Mouse (Mus musculus) heart, adult 2 months (tissue): ENCODE measurements around the gene Celf2. TPM values are rescaled to one million over a fixed set of nuclear protein-coding genes. Genes with fewer than 3 reads are reported as not detected.

Experiments
- DNase-seq, 2 experiments: peaks; one replicate each; pipeline ENCODE4 v3.0.0; 2021
- H3K27ac ChIP-seq: fragments of 200-600 bp; 2 replicates; pipeline ENCODE4 v1.8.1; 2022
- H3K27me3 ChIP-seq: fragments of 200-500 bp; 2 replicates; pipeline ENCODE4 v1.6.1; 2012; ENCODE audit warnings: mild to moderate bottlenecking, low read length, inconsistent platforms, mixed read lengths; ENCODE audit not compliant: control insufficient read depth, insufficient read depth
- H3K36me3 ChIP-seq: fragments of 200-500 bp; 2 replicates; pipeline ENCODE4 v1.6.1; 2012; ENCODE audit warnings: low read length, inconsistent platforms; ENCODE audit not compliant: control insufficient read depth, insufficient read depth
- H3K4me1 ChIP-seq: fragments of 200-500 bp; 2 replicates; pipeline ENCODE4 v1.6.1; 2011; ENCODE audit warnings: low read length; ENCODE audit not compliant: control insufficient read depth, insufficient read depth
- H3K4me3 ChIP-seq: fragments of 200-600 bp; 2 replicates; pipeline ENCODE4 v1.8.1; 2022
- H3K79me2 ChIP-seq: fragments of 200-500 bp; replicated peaks from 2 replicates; pipeline ENCODE4 v1.6.1; 2012; ENCODE audit warnings: mild to moderate bottlenecking, inconsistent platforms, low read length, moderate library complexity, mixed read lengths; ENCODE audit not compliant: control insufficient read depth, insufficient read depth
- H3K9ac ChIP-seq: fragments of 200-500 bp; 2 replicates; pipeline ENCODE4 v1.6.1; 2012; ENCODE audit warnings: low read depth, mild to moderate bottlenecking, control low read depth, inconsistent platforms, low read length, mixed read lengths
- CTCF ChIP-seq: fragments of 200-600 bp; IDR thresholded peaks from 2 replicates; pipeline ENCODE4 v1.8.1; 2022; ENCODE audit warnings: antibody characterized with exemption, mild to moderate bottlenecking, moderate library complexity
- EP300 ChIP-seq: fragments of 200-500 bp; IDR thresholded peaks from 2 replicates; pipeline ENCODE4 v1.6.1; 2011; ENCODE audit warnings: low read depth, low read length, control low read depth; ENCODE audit not compliant: insufficient read depth
- POLR2A ChIP-seq: fragments of 200-500 bp; IDR thresholded peaks from 2 replicates; pipeline ENCODE4 v1.6.1; 2011; ENCODE audit warnings: mild to moderate bottlenecking, low read depth, low read length, control low read depth; ENCODE audit not compliant: insufficient read depth
- WGBS: fragments of 180-500 bp; shearing (Covaris S2); methylation state at CpG from one replicate; pipeline ENCODE4 v1.1.7; 2018; 5-methylcytosine and 5-hydroxymethylcytosine counted together
- intact Hi-C: fragments of 180-260 bp; cut with DNase I; formaldehyde crosslinking; loops from one replicate; pipeline ENCODE4 v1.15.1; 2025
- polyA plus RNA-seq: library from polyadenylated mRNA; depleted of rRNA; stranded (reverse); fragments of >200 nt; gene quantifications from 2 replicates; pipeline ENCODE4 v1.2.3, GENCODE M21; 2012
- total RNA-seq, 2 experiments: library from RNA; stranded (reverse); gene quantifications; 2 replicates each; pipeline ENCODE4 v1.2.3; 2021

Gene Celf2
- total and polyA plus RNA-seq, 3 experiments = 38.1 to 63.9 (median 56.7) TPM

GRCm38 (mm10) chr2:6732026-6732425 lies 777.3 kb downstream of the Celf2 start:
- H3K4me1 ChIP-seq = peaks cover 2% of the 10 kb centered on the region
- 82% methylated on average over 2 of the region's 2 CpGs for WGBS
- no peak overlapping the region for H3K9ac ChIP-seq
- H3K27ac ChIP-seq = no peak overlapping the region
- H3K79me2 ChIP-seq = no peaks in the 10 kb centered on the region; the same call in 1 of the 2 replicates
- TF ChIP-seq POLR2A = no peak
- TF ChIP-seq EP300 = no peak
- no peak for TF ChIP-seq CTCF
- no peak for DNase-seq
- H3K27me3 ChIP-seq = no peaks in the 10 kb centered on the region
- intact Hi-C loops = no loop called here
- no peaks in the 10 kb centered on the region for H3K36me3 ChIP-seq
- no peak overlapping the region for H3K4me3 ChIP-seq

DNA sequence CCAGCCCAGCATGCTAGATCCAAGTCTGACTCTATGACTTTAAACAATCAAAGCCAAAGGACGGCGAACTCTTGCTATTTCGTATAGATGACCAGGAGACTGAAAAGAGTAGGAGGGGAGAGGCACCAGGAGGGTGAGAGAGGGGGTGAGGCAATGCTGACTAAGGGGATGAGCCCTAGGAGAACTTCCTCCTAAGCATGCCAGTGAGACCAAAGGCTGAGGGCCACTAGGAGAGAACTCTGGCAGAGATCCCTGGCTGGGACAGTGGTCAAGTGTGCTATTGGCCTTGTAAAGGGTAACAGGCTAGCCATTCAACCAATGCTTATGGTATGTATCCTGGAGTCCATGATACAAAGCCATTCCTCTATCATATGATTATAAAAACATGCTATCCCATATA lies 778.5 kb downstream of the Celf2 start:
- 76% methylated on average over 3 of the region's 3 CpGs for WGBS
- intact Hi-C loops = no loop called here
- Histone ChIP-seq H3K79me2 (no peaks in the 10 kb centered on the region; the same call in 1 of the 2 replicates), H3K4me1 (peaks cover 4% of the 10 kb centered on the region), H3K36me3 (no peaks in the 10 kb centered on the region), H3K4me3 (no peak overlapping the region), H3K9ac (no peak overlapping the region), H3K27ac (no peak overlapping the region), H3K27me3 (no peaks in the 10 kb centered on the region)
- DNase-seq = peak in 1 of 2 experiments; percentile 33
- TF ChIP-seq CTCF = no peak
- no peak for TF ChIP-seq POLR2A
- no peak for TF ChIP-seq EP300

GRCm38 (mm10) chr2:6729984-6730383 lies 779.4 kb downstream of the Celf2 start:
- no peaks in the 10 kb centered on the region for H3K27me3 ChIP-seq
- no peak overlapping the region for H3K9ac ChIP-seq
- TF ChIP-seq CTCF (no peak), POLR2A (no peak), EP300 (no peak)
- intact Hi-C loops = no loop called here
- H3K36me3 ChIP-seq = no peaks in the 10 kb centered on the region
- no peak for DNase-seq
- no peak overlapping the region for H3K4me3 ChIP-seq
- WGBS = 39% methylated on average over 9 of the region's 9 CpGs
- H3K79me2 ChIP-seq = no peaks in the 10 kb centered on the region; the same call in 1 of the 2 replicates
- no peak overlapping the region for H3K27ac ChIP-seq
- peaks cover 4% of the 10 kb centered on the region for H3K4me1 ChIP-seq

- intact Hi-C loops = no loop called here
- H3K27ac ChIP-seq = no peak overlapping the region
- DNase-seq = no peak
Observed at GRCm38 (mm10) chr2:6728840-6729252, 780.5 kb downstream of the Celf2 start.

GRCm38 (mm10) chr2:6727366-6727765 lies 782.0 kb downstream of the Celf2 start:
- no peak for TF ChIP-seq EP300
- no peak for TF ChIP-seq CTCF
- no peak for TF ChIP-seq POLR2A
- H3K27me3 ChIP-seq = no peaks in the 10 kb centered on the region
- no peak overlapping the region for H3K27ac ChIP-seq
- no peak overlapping the region for H3K4me3 ChIP-seq
- no peaks in the 10 kb centered on the region for H3K36me3 ChIP-seq
- DNase-seq = no peak
- H3K79me2 ChIP-seq = no peaks in the 10 kb centered on the region; the same call in 1 of the 2 replicates
- H3K9ac ChIP-seq = no peak overlapping the region
- intact Hi-C loops = no loop called here
- H3K4me1 ChIP-seq = peaks cover 4% of the 10 kb centered on the region
- 94% methylated on average over 5 of the region's 5 CpGs for WGBS

More at GRCm38 (mm10) chr2:6728840-6729252, 780.5 kb downstream of the Celf2 start:
- H3K9ac ChIP-seq = no peak overlapping the region
- no peaks in the 10 kb centered on the region for H3K27me3 ChIP-seq
- TF ChIP-seq EP300 (no peak), CTCF (no peak), POLR2A (no peak)
- WGBS = 66% methylated on average over 2 of the region's 2 CpGs
- H3K79me2 ChIP-seq = no peaks in the 10 kb centered on the region; the same call in 1 of the 2 replicates
- no peaks in the 10 kb centered on the region for H3K36me3 ChIP-seq
- H3K4me1 ChIP-seq = peaks cover 4% of the 10 kb centered on the region
- no peak overlapping the region for H3K4me3 ChIP-seq

- Histone ChIP-seq H3K4me3 (no peak overlapping the region), H3K4me1 (peaks cover 6% of the 10 kb centered on the region), H3K79me2 (no peaks in the 10 kb centered on the region; the same call in 1 of the 2 replicates), H3K27ac (no peak overlapping the region), H3K9ac (no peak overlapping the region), H3K36me3 (no peaks in the 10 kb centered on the region), H3K27me3 (no peaks in the 10 kb centered on the region)
- WGBS = 49% methylated on average over 8 of the region's 8 CpGs
- no peak for TF ChIP-seq POLR2A
- 0 out of 2 replicates have a peak, but pooled peaks have one; percentile 38 for TF ChIP-seq EP300
- TF ChIP-seq CTCF = peak; percentile 57
- peak in 1 of 2 experiments; percentile 36 for DNase-seq
- intact Hi-C loops = no loop called here
Observed at GRCm38 (mm10) chr2:6726071-6726470, 783.3 kb downstream of the Celf2 start.
